Mouse (Mus musculus) liver, embryonic 14.5 days (tissue): ENCODE data around the gene Mecom. TPM values are rescaled to one million over a fixed set of nuclear protein-coding genes. Genes with fewer than 3 reads are reported as not detected.

Experiments
- ATAC-seq: fragments of 200-750 bp; cut with Nextera tagmentation; 2 replicates; pipeline ENCODE4 v1.8.0; 2017; ENCODE audit warnings: moderate number of reproducible peaks, mild to moderate bottlenecking, moderate library complexity; ENCODE audit not compliant: insufficient read depth
- DNase-seq, 3 experiments: peaks; one replicate each; pipeline ENCODE4 v3.0.0-alpha.2; 2012 to 2013; ENCODE audit warnings: low read depth in 3 of 3, low spot score in 3 of 3
- H3K27ac ChIP-seq: fragments of 300-500 bp; sonication (generic); 2 replicates; pipeline ENCODE4 v1.5.1; 2014; ENCODE audit warnings: moderate library complexity, mild to moderate bottlenecking, control low read depth, inconsistent platforms
- H3K27me3 ChIP-seq: fragments of 300-500 bp; sonication (generic); 2 replicates; pipeline ENCODE4 v1.6.1; 2014; ENCODE audit warnings: mild to moderate bottlenecking, low read length, moderate library complexity; ENCODE audit not compliant: control insufficient read depth, insufficient read depth
- H3K36me3 ChIP-seq: fragments of 300-500 bp; sonication (generic); replicated peaks from 2 replicates; pipeline ENCODE4 v1.6.1; 2014; ENCODE audit warnings: low read depth; ENCODE audit not compliant: control insufficient read depth, insufficient read depth
- H3K4me1 ChIP-seq, 2 experiments: fragments of 200-500 bp in 1 of 2; fragments of 300-500 bp in 1 of 2; sonication (generic) in 1 of 2; replicated peaks; 2 replicates each; pipeline ENCODE4 v1.6.1; 2012 to 2014; ENCODE audit warnings: antibody characterized with exemption in 1 of 2, inconsistent platforms in 1 of 2, low read length in 1 of 2; ENCODE audit not compliant: control insufficient read depth in 2 of 2, insufficient read depth in 2 of 2
- H3K4me2 ChIP-seq: fragments of 300-500 bp; sonication (generic); 2 replicates; pipeline ENCODE4 v1.6.1; 2014; ENCODE audit warnings: low read depth, mild to moderate bottlenecking, control low read depth, moderate library complexity
- H3K4me3 ChIP-seq, 2 experiments: fragments of 200-500 bp in 1 of 2; fragments of 300-500 bp in 1 of 2; sonication (generic) in 1 of 2; 2 replicates each; pipeline ENCODE4 v1.5.1; 2012 to 2014; ENCODE audit warnings: low read depth in 2 of 2, low read length in 2 of 2, mild to moderate bottlenecking in 2 of 2, control low read depth in 1 of 2, inconsistent platforms in 1 of 2, moderate library complexity in 1 of 2; ENCODE audit not compliant: insufficient read depth in 1 of 2
- H3K9ac ChIP-seq: fragments of 300-500 bp; sonication (generic); replicated peaks from 2 replicates; pipeline ENCODE4 v1.6.1; 2014; ENCODE audit warnings: mild to moderate bottlenecking, control low read depth, moderate library complexity
- H3K9me3 ChIP-seq: fragments of 300-500 bp; sonication (generic); 2 replicates; pipeline ENCODE4 v1.6.1; 2016; ENCODE audit warnings: low read length, mixed read lengths; ENCODE audit not compliant: control insufficient read depth
- CTCF ChIP-seq: IDR thresholded peaks from 2 replicates; pipeline ENCODE4 v1.5.1; 2016; ENCODE audit warnings: antibody characterized with exemption, low read depth, control low read depth
- EP300 ChIP-seq: IDR thresholded peaks from 2 replicates; pipeline ENCODE4 v1.6.1; 2016; ENCODE audit warnings: antibody characterized with exemption, low read depth
- WGBS: fragments of 180-500 bp; shearing (Covaris S2); extraction: QIAGEN DNeasy Blood & Tissue Kit; methylation state at CpG from one replicate; pipeline ENCODE4 v1.1.7; 2014; ENCODE audit not compliant: insufficient replicate concordance; 5-methylcytosine and 5-hydroxymethylcytosine counted together
- polyA plus RNA-seq, 2 experiments: library from polyadenylated mRNA; depleted of rRNA in 1 of 2; stranded (reverse) in 1 of 2; unstranded in 1 of 2; fragments of >200 nt; fragmentation: Nextera tagmentation in 1 of 2; extraction: Ambion mirVana in 1 of 2; gene quantifications; 2 replicates each; pipeline versions ENCODE4 v1.2.1 to v1.2.3; 2012 to 2014

Mecom gene
- polyA plus RNA-seq, 2 experiments: 0.67 to 0.75 TPM

DNA sequence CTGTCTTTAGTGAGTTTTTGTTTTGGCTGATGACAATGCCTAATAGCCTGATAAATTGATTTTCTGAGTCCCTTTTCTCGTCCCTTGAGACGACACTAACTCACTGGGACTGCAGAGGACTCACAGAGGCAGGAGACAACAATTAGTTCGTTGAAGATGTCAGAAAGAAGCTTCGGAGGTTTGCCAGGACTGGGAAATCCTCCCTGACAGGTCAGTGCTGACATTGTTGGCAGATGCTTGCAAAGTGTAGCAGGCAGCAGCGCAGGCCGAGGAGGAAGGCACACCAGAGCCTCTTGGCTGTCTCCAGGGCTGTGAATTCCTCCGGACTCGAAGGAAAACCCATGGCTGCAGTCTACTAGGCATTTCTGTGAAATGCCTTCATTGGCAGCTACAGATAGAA lies 339.9 kb downstream of the Mecom start:
- TF ChIP-seq CTCF (no peak), EP300 (no peak)
- no peak for ATAC-seq
- Histone ChIP-seq H3K27me3 (no peaks in the 10 kb centered on the region), H3K4me1 (no peaks in the 10 kb centered on the region), H3K36me3 (no peaks in the 10 kb centered on the region), H3K9me3 (no peaks in the 10 kb centered on the region), H3K4me2 (no peak overlapping the region), H3K9ac (no peak overlapping the region), H3K27ac (no peak overlapping the region), H3K4me3 (no peak overlapping the region)
- DNase-seq: no peak
- WGBS: 53% methylated on average over 8 of the region's 8 CpGs

- no peak overlapping the region for H3K4me3 ChIP-seq
- no peak overlapping the region for H3K4me2 ChIP-seq
- DNase-seq (no peak), ATAC-seq (no peak)
- no peaks in the 10 kb centered on the region for H3K27me3 ChIP-seq
- TF ChIP-seq EP300 (no peak), CTCF (no peak)
- no peak overlapping the region for H3K27ac ChIP-seq
- 46% methylated on average over 5 of the region's 5 CpGs for WGBS
- no peak overlapping the region for H3K9ac ChIP-seq
- no peaks in the 10 kb centered on the region for H3K36me3 ChIP-seq
- H3K4me1 ChIP-seq: no peaks in the 10 kb centered on the region
- H3K9me3 ChIP-seq: no peaks in the 10 kb centered on the region
Measured at GRCm38 (mm10) chr3:30207431-30207830, 340.4 kb downstream of the Mecom start.

DNA sequence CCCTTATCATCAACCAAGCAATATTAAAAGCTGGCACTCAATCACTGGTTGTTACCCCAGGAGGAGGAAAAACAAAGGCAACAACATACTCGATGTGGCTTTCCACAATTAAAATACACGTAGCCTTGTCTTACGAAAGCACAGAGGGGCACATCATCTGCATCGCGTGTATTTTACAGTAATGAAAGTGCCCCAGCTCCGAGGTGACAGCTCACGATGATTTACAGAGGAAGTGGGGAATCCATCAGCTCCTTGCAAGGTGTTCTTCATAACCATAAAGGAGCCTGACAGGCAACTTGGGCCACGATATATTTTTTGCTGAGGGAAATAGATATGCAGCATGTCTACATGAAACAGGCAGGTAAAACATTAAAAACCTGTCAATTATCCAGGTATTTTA lies 341.7 kb downstream of the Mecom start:
- TF ChIP-seq CTCF (no peak), EP300 (no peak)
- H3K27ac ChIP-seq: no peak overlapping the region
- no peaks in the 10 kb centered on the region for H3K9me3 ChIP-seq
- ATAC-seq: no peak
- no peaks in the 10 kb centered on the region for H3K27me3 ChIP-seq
- H3K4me1 ChIP-seq: no peaks in the 10 kb centered on the region
- H3K4me3 ChIP-seq: no peak overlapping the region
- no peak overlapping the region for H3K4me2 ChIP-seq
- no peak for DNase-seq
- whole genome bisulfite sequencing: 25% methylated on average over 8 of the region's 8 CpGs
- H3K9ac ChIP-seq: no peak overlapping the region
- H3K36me3 ChIP-seq: no peaks in the 10 kb centered on the region

GRCm38 (mm10) chr3:30203764-30204163 lies 344.0 kb downstream of the Mecom start:
- no peak overlapping the region for H3K4me2 ChIP-seq
- no peaks in the 10 kb centered on the region for H3K27me3 ChIP-seq
- DNase-seq (no peak), ATAC-seq (no peak)
- no peaks in the 10 kb centered on the region for H3K36me3 ChIP-seq
- WGBS: 19% methylated on average over 2 of the region's 2 CpGs
- H3K9ac ChIP-seq: no peak overlapping the region
- TF ChIP-seq CTCF (no peak), EP300 (no peak)
- H3K4me1 ChIP-seq: no peaks in the 10 kb centered on the region
- no peak overlapping the region for H3K27ac ChIP-seq
- no peaks in the 10 kb centered on the region for H3K9me3 ChIP-seq
- H3K4me3 ChIP-seq: no peak overlapping the region

DNA sequence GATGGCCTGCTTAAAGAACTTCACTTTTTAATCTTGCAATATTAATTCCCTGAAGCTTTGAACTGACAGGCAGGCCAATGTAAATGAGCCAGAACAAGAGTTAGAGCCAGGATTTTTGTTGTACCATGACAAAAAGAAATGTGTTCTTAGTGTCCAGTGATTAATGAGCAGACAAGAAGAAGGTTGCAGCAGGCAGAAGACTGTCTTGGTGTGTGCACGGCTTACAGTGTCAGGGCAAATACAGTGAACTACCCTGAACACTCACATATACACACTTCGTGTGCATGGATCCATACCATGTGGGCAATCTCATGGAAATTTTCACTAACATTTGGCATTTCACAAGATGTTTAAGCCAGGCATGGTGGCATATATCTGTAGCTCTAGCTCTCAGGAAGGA lies 349.0 kb downstream of the Mecom start:
- no peaks in the 10 kb centered on the region for H3K9me3 ChIP-seq
- H3K27ac ChIP-seq: no peak overlapping the region
- no peak overlapping the region for H3K4me2 ChIP-seq
- DNase-seq (no peak), ATAC-seq (no peak)
- no peaks in the 10 kb centered on the region for H3K4me1 ChIP-seq
- no peaks in the 10 kb centered on the region for H3K27me3 ChIP-seq
- TF ChIP-seq EP300 (no peak), CTCF (no peak)
- no peak overlapping the region for H3K9ac ChIP-seq
- no peak overlapping the region for H3K4me3 ChIP-seq
- WGBS: 59% methylated on average over 2 of the region's 2 CpGs
- H3K36me3 ChIP-seq: no peaks in the 10 kb centered on the region
